Mouse (Mus musculus): ENCODE data around the gene Spg21. TPM values are rescaled to one million over a fixed set of nuclear protein-coding genes. Genes with fewer than 3 reads are reported as not detected.
A peak's percentile ranks its signal among the peaks of the same experiment; 100 is the strongest.

Spg21 gene
- total RNA-seq, 2 experiments from 2014 or later, result 6.1 to 6.6 TPM

DNA sequence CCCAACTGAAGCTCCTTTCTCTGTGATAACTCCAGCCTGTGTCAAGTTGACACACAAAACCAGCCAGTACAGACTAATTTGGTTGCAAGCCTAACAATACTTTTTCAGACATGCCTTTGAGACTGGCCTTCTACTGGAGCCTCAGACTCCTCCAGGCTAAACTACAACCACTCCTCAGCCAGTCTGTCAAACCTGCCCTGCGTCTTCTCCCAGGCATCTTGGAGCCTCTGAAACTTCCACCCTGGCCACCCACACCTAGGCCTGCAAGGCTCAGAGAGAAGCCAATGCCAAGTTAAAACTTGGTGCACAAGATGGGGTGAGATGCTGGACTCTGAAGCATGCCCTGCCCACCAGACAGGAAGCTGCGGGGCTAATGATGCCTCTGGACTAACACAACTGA lies 31.6 kb downstream of the Spg21 start:
- TF ChIP-seq CTCF (IDR thresholded peaks at IDR 0.05), result no peak
- intact Hi-C loops (cut with DNase I), result no loop called here
- H3K4me3 ChIP-seq, result no peak overlapping the region
- DNase-seq, result no peak
- no peak overlapping the region for H3K27ac ChIP-seq

DNA sequence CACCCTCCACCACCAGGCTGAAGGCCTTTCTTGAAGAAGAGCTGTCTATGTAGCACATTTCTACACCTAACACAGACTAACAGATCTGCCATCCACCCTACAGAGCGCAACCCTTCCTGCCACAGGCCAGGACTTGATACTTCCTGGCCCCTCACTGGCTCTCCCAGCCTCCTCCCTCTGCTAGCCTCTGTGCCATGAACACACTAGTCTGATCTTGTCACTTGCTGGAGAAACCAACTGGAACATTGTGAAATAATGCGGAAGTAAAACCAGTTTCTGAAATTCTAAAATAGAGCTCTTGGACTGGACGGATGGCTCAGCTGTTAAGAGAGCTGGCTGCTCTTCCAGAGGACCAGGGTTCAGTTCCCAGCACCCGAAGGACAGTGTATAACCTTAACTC lies 32.1 kb downstream of the Spg21 start:
- DNase-seq, result no peak
- Histone ChIP-seq H3K4me3 (no peak overlapping the region), H3K27ac (no peak overlapping the region)
- intact Hi-C loops (cut with DNase I), result no loop called here
- TF ChIP-seq CTCF (IDR thresholded peaks at IDR 0.05), result no peak

- peak; percentile 6; the same call in 1 of the 2 replicates for TF ChIP-seq CTCF (IDR thresholded peaks at IDR 0.05)
- Histone ChIP-seq H3K4me3 (no peak overlapping the region), H3K27ac (no peak overlapping the region)
- intact Hi-C loops (cut with DNase I), result no loop called here
- DNase-seq, result no peak
Observed at GRCm38 (mm10) chr9:65502146-65502545, 41.4 kb downstream of the Spg21 start.

DNA sequence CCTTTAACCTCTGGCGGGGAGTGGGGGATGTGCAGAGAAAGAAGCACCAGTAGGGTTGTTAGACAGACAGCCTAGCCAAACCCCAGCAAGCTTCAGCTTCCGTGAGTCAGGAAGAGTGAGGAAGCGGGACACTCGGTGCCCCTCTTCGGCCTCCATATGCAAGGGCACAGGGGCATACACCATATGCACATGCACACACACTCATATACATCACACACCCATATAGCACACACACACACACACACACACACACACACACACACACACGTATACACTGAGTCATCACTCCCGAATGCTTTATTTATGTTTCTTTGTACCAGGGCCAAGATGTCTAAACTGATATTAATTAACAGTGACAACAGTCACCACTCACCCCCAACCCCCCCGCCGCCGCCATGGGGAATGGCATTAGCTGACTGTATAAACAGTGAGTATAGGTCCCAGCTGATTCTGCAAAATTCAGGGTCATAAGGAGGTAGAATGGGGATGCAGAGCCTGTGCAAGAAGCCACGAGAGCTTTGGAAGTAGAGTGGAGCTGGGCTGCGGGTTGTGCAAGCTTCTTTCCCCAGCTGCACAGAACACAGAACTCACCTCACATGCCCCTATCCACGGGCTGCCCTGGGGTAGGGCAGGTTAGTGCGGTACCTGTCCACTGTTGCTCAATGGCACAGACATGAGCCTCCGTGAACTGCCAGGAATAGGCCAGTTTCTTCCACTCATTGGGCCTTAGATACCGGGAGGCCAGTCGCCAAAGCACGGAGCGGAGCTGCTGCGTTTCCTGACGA lies 42.2 kb downstream of the Spg21 start:
- intact Hi-C loops (cut with DNase I), result no loop called here
- no peak overlapping the region for H3K27ac ChIP-seq
- no peak for TF ChIP-seq CTCF (IDR thresholded peaks at IDR 0.05)
- DNase-seq, result no peak
- no peak overlapping the region for H3K4me3 ChIP-seq

GRCm38 (mm10) chr9:65508449-65508848 lies 47.7 kb downstream of the Spg21 start:
- TF ChIP-seq CTCF (IDR thresholded peaks at IDR 0.05), result no peak
- intact Hi-C loops (cut with DNase I), result no loop called here
- no peak overlapping the region for H3K4me3 ChIP-seq
- H3K27ac ChIP-seq, result no peak overlapping the region
- no peak for DNase-seq

- H3K4me3 ChIP-seq, result no peak overlapping the region
- H3K27ac ChIP-seq, result no peak overlapping the region
- no peak for DNase-seq
- TF ChIP-seq CTCF (IDR thresholded peaks at IDR 0.05), result no peak
- intact Hi-C loops (cut with DNase I), result no loop called here
Observed at GRCm38 (mm10) chr9:65512520-65512919, 51.8 kb downstream of the Spg21 start.

DNA sequence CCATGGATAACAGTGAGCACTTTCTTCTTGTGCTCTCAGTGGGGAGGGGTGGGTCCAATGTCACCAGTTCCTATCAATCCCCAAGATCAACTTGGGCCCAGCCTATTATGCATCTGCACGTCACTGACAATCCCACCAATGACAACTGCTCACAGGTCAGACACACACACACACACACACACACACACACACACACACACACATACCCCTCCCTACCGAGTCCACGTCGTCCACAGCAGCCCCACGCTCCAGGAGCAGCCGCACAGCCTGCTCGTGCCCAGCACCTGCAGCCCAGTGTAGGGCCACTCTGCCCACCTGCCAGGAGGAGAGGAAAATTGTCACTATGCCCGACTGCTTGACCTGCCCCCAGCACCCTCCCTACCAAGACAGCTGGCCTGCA lies 53.7 kb downstream of the Spg21 start:
- intact Hi-C loops (cut with DNase I), result no loop called here
- no peak for TF ChIP-seq CTCF (IDR thresholded peaks at IDR 0.05)
- DNase-seq, result no peak
- Histone ChIP-seq H3K4me3 (no peak overlapping the region), H3K27ac (no peak overlapping the region)

DNA sequence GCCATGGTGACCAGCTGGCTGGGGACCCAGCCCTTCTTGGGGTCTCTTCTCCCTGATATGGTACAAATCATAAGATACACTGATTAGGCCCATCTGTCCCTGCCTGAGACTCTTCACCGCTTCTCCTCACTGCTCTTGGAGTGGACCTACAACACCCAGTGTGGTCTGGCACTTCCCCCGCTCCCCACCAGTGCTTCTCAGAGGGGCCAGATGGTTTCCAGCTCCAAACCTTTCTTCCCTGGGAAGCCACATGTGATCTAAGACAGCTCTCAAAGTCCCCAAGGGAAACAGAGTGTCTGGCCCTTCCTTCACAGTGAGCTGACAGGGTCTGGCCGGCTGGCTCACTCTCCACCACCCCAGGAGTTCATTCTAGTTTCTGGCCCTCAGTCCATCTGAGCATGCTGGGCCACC lies 54.1 kb downstream of the Spg21 start:
- Histone ChIP-seq H3K27ac (no peak overlapping the region), H3K4me3 (no peak overlapping the region)
- intact Hi-C loops (cut with DNase I), result no loop called here
- no peak for TF ChIP-seq CTCF (IDR thresholded peaks at IDR 0.05)
- no peak for DNase-seq

GRCm38 (mm10) chr9:65519807-65520504 lies 59.2 kb downstream of the Spg21 start, which contains the start of gene Ankdd1a:
Ankdd1a (minus strand) TSS chr9:65520193.
- TF ChIP-seq CTCF (IDR thresholded peaks at IDR 0.05), result no peak
- Histone ChIP-seq H3K4me3 (peak within 1 kb of the TSS; percentile 35; the same call in 1 of the 2 replicates), H3K27ac (no peak within 1 kb of the TSS)
- no peak for DNase-seq
- intact Hi-C loops (cut with DNase I), result loop anchor here (10.0 kb wide), 1 partner anchor 145 kb away; the partner anchor contains the start of gene Oaz2

GRCm38 (mm10) chr9:65520505-65520876 lies 59.7 kb downstream of the Spg21 start:
- intact Hi-C loops (cut with DNase I), result loop anchor here (10.0 kb wide), 1 partner anchor 144 kb away; the partner anchor contains the start of gene Oaz2
- peak overlapping the region; percentile 35; the same call in 1 of the 2 replicates for H3K4me3 ChIP-seq
- no peak overlapping the region for H3K27ac ChIP-seq
- TF ChIP-seq CTCF (IDR thresholded peaks at IDR 0.05), result no peak
- DNase-seq, result no peak

- intact Hi-C loops (cut with DNase I), result loop anchor here (1.0 to 10.0 kb wide), 2 partner anchors 57 to 141 kb away; partner anchors contain the start of genes Oaz2 and Plekho2
Observed at GRCm38 (mm10) chr9:65523611-65524364, 63.0 kb downstream of the Spg21 start.

GRCm38 (mm10) chr9:65525445-65526195 lies 64.9 kb downstream of the Spg21 start:
- Histone ChIP-seq H3K4me3 (no peak overlapping the region), H3K27ac (peak overlapping the region; percentile 64)
- intact Hi-C loops (cut with DNase I), result loop anchor here (10.0 kb wide), 1 partner anchor 139 kb away; the partner anchor contains the start of gene Oaz2
- DNase-seq, result peak; percentile 44
- no peak for TF ChIP-seq CTCF (IDR thresholded peaks at IDR 0.05)

More at GRCm38 (mm10) chr9:65523611-65524364, 63.0 kb downstream of the Spg21 start:
- Histone ChIP-seq H3K27ac (no peak overlapping the region; the same call in 1 of the 2 replicates), H3K4me3 (no peak overlapping the region)
- DNase-seq, result peak; percentile 86
- peak; percentile 99 for TF ChIP-seq CTCF (IDR thresholded peaks at IDR 0.05)
